1 mouse cellular context compared by ENCODE assay signal in the genomic region with DNA sequence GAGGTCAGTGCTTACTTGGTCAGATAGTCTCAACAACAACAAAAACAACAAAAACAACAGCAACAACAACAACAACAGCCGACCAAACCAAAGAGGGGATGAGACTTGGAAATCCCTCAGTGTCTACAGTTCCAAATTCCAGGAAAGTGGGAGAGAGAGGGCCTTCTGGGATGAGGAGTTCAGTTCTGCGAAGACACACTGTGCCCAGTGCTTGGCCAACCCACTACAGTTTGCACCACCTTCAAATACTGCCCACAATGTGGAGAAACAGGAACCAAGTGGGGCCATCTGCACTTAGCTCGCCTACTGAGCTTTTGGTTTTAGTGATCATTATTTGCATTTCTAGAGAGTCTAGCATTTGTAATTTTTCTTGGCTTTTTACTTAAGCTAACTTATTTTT.
A peak's percentile ranks its signal among the peaks of the same experiment; 100 is the strongest.
TF ChIP-seq lines count a peak whose summit lies in the region.

No protein-coding gene starts in this region.

TF ChIP-seq in CH12.LX, 34 proteins besides CTCF, POLR2A, EP300 and RAD21 (continued from another document):
- no peak for TF ChIP-seq UBTF (IDR thresholded peaks at IDR 0.05; ENCODE audit: low read depth, low read length)
- no peak for TF ChIP-seq NRF1 (IDR thresholded peaks at IDR 0.05; ENCODE audit: low read depth, low read length)
- no peak for TF ChIP-seq PAX5 (IDR thresholded peaks at IDR 0.05; ENCODE audit: low read length)
- TF ChIP-seq USF2 (conservative IDR thresholded peaks at IDR 0.05; ENCODE audit: low read depth, low read length): no peak
- TF ChIP-seq JUND (conservative IDR thresholded peaks at IDR 0.05; ENCODE audit: low read depth, low read length): peak; percentile 73
- TF ChIP-seq RCOR1 (conservative IDR thresholded peaks at IDR 0.05; ENCODE audit: low read depth, low read length): 0 out of 2 replicates have a peak, but pooled peaks have one; percentile 28
- TF ChIP-seq ZMIZ1 (IDR thresholded peaks at IDR 0.05; ENCODE audit: low read depth, low read length): peak; percentile 75
- TF ChIP-seq MXI1 (IDR thresholded peaks at IDR 0.05; ENCODE audit: low read depth, low read length): peak; percentile 82; the same call in 1 of the 2 replicates
- peak; percentile 75; the same call in 1 of the 2 replicates for TF ChIP-seq MYC (IDR thresholded peaks at IDR 0.05; ENCODE audit: low read depth, low read length)
